Mouse (Mus musculus) heart, postnatal 36 days (tissue): ENCODE data around the gene Optc. TPM values are rescaled to one million over a fixed set of nuclear protein-coding genes. Genes with fewer than 3 reads are reported as not detected.

Experiments
- DNase-seq, 2 experiments: peaks; one replicate each; pipeline ENCODE4 v3.0.0; 2021 to 2022
- intact Hi-C: fragments of 180-260 bp; cut with DNase I; formaldehyde crosslinking; loops from one replicate; pipeline ENCODE4 v1.15.1; 2025
- total RNA-seq, 2 experiments: library from RNA; stranded (reverse); gene quantifications; 2 replicates each; pipeline ENCODE4 v1.2.3; 2021

The Optc gene
- under 1 TPM; 0.42 to 0.65 TPM for total RNA-seq

GRCm38 (mm10) chr1:133907949-133908658 is at the start of gene Optc:
Gene Optc (minus strand): TSS chr1:133907999.
- intact Hi-C loops: no loop called here
- no peak for DNase-seq

- DNase-seq: no peak
- intact Hi-C loops: no loop called here
Observed at GRCm38 (mm10) chr1:133954009-133954408, 46.2 kb upstream of the Optc start.

GRCm38 (mm10) chr1:133953261-133953742 is 45.5 kb upstream of the Optc start:
- DNase-seq: peak; percentile 20 to 40
- intact Hi-C loops: no loop called here

- DNase-seq: no peak
- intact Hi-C loops: no loop called here
Observed at GRCm38 (mm10) chr1:133951598-133951997, 43.8 kb upstream of the Optc start.

- intact Hi-C loops: no loop called here
- no peak for DNase-seq
Observed at GRCm38 (mm10) chr1:133950061-133950782, 42.4 kb upstream of the Optc start.

GRCm38 (mm10) chr1:133945106-133945505 is 37.3 kb upstream of the Optc start:
- intact Hi-C loops: no loop called here
- no peak for DNase-seq

- intact Hi-C loops: no loop called here
- DNase-seq: no peak
Observed at GRCm38 (mm10) chr1:133941904-133942303, 34.1 kb upstream of the Optc start.

GRCm38 (mm10) chr1:133941158-133941860 is 33.5 kb upstream of the Optc start:
- DNase-seq: no peak
- intact Hi-C loops: no loop called here

- intact Hi-C loops: no loop called here
Observed at GRCm38 (mm10) chr1:133940481-133941092, 32.8 kb upstream of the Optc start.

GRCm38 (mm10) chr1:133939708-133940107 is 31.9 kb upstream of the Optc start:
- no peak for DNase-seq
- intact Hi-C loops: no loop called here

More at GRCm38 (mm10) chr1:133940481-133941092, 32.8 kb upstream of the Optc start:
- no peak for DNase-seq

- no peak for DNase-seq
- intact Hi-C loops: no loop called here
Observed at GRCm38 (mm10) chr1:133936169-133936568, 28.4 kb upstream of the Optc start.

GRCm38 (mm10) chr1:133934354-133934963 is 26.7 kb upstream of the Optc start:
- peak in 1 of 2 experiments; percentile 38 for DNase-seq
- intact Hi-C loops: no loop called here

GRCm38 (mm10) chr1:133933301-133934195 is 25.7 kb upstream of the Optc start:
- DNase-seq: no peak

GRCm38 (mm10) chr1:133929980-133930379 is 22.2 kb upstream of the Optc start:
- intact Hi-C loops: no loop called here
- DNase-seq: no peak

More at GRCm38 (mm10) chr1:133933301-133934195, 25.7 kb upstream of the Optc start:
- intact Hi-C loops: no loop called here

- intact Hi-C loops: no loop called here
- no peak for DNase-seq
Observed at GRCm38 (mm10) chr1:133925223-133925622, 17.4 kb upstream of the Optc start.

- no peak for DNase-seq
- intact Hi-C loops: no loop called here
Observed at GRCm38 (mm10) chr1:133924141-133924875, 16.5 kb upstream of the Optc start.

- DNase-seq: no peak
- intact Hi-C loops: no loop called here
Observed at GRCm38 (mm10) chr1:133923071-133923470, 15.3 kb upstream of the Optc start.

- peak; percentile 59 to 70 for DNase-seq
- intact Hi-C loops: no loop called here
Observed at GRCm38 (mm10) chr1:133921304-133921751, 13.5 kb upstream of the Optc start, which contains the start of gene Prelp. Gene Prelp (minus strand): TSS chr1:133921414.
